Mouse (Mus musculus): ENCODE measurements around the gene Mxra7. TPM values are rescaled to one million over a fixed set of nuclear protein-coding genes. Genes with fewer than 3 reads are reported as not detected.
A peak's percentile ranks its signal among the peaks of the same experiment; 100 is the strongest.

The Mxra7 gene
- polyA plus RNA-seq, 1 experiment, result 126 TPM

DNA sequence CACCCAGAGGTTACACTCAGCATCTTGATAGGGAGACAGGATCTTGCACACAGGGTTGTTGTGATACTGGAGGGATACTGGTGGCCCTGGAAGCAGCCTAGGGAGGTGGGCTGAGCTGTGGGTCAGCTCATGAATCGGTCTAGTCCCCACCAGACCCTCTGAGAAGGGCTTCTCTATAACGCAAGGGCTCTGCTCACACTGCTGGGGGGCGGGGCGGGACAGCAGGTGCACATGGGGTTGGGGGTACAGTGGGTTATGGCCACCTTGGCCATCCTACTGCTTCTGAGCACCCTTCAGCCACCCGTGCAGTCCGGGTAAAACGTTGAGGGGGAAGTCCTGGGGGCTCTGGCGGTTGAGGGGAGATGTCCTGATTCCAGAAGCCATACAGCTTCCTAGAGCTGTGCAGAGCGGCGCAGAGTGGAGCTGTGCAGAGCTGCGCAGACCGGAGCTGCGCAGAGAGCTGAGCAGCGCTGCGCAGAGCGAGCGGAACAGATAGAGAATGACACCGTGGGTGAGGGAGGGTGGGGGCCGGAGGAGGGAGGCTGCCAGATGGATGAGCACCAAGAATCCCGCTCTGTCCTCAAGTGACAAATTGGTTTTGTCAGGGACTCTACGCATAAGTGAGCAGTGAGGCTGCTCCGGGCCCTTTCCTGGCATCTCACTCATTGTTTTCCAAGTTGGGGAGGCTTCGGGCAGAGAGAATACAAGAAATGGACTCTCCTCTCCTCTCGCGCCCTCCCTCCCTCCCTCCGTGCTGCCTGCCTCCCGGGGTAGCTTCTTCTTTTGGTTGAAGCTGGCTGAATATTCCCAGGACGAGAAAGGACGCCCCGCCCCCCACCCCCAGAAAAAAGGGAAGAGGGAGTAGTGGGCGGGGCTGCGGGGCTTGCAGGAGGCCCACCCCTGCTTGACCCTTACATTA is 16.6 kb downstream of the Mxra7 start:
- Histone ChIP-seq H3K4me3 (no peak overlapping the region), H3K36me3 (ENCODE audit: control insufficient read depth, insufficient read depth) (peaks cover 11% of the 10 kb centered on the region), H3ac (ENCODE audit: control insufficient read depth, insufficient read length) (no peak overlapping the region), H3K4me2 (ENCODE audit: low read depth) (no peak overlapping the region), H3K79me2 (ENCODE audit: control insufficient read depth, insufficient read depth) (peaks cover 15% of the 10 kb centered on the region), H3K27me3 (ENCODE audit: control insufficient read depth, insufficient read depth, insufficient read length) (no peaks in the 10 kb centered on the region)
- TF ChIP-seq TCF12 (IDR thresholded peaks at IDR 0.05; ENCODE audit: insufficient read depth, poor library complexity, severe bottlenecking), result no peak
- no peak for TF ChIP-seq CEBPB (IDR thresholded peaks at IDR 0.05; ENCODE audit: insufficient read depth, poor library complexity, severe bottlenecking)
- no peak for TF ChIP-seq REST (IDR thresholded peaks at IDR 0.05; ENCODE audit: insufficient read depth, insufficient read length)
- TF ChIP-seq MAX (IDR thresholded peaks at IDR 0.05; ENCODE audit: low read depth), result no peak
- no peak for TF ChIP-seq TCF3 (IDR thresholded peaks at IDR 0.05; ENCODE audit: insufficient read length, low read depth)
- TF ChIP-seq E2F4 (IDR thresholded peaks at IDR 0.05; ENCODE audit: insufficient read depth), result no peak
- no peak for TF ChIP-seq MYOD1 (IDR thresholded peaks at IDR 0.05; ENCODE audit: control insufficient read depth in 1 of 3, insufficient read length in 2 of 3, low read depth in 2 of 3)
- no peak for TF ChIP-seq POLR2AphosphoS2 (IDR thresholded peaks at IDR 0.05; ENCODE audit: insufficient read length, low read depth)
- no peak for TF ChIP-seq SRF (IDR thresholded peaks at IDR 0.05; ENCODE audit: control insufficient read depth, insufficient read length, low read depth)
- TF ChIP-seq MYOG (IDR thresholded peaks at IDR 0.05; ENCODE audit: control insufficient read depth in 1 of 3, insufficient read depth in 1 of 3, insufficient read length in 2 of 3, low read depth in 2 of 3), result no peak
- no peak for TF ChIP-seq POLR2A (IDR thresholded peaks at IDR 0.05; ENCODE audit: insufficient read length, low read depth)

DNA sequence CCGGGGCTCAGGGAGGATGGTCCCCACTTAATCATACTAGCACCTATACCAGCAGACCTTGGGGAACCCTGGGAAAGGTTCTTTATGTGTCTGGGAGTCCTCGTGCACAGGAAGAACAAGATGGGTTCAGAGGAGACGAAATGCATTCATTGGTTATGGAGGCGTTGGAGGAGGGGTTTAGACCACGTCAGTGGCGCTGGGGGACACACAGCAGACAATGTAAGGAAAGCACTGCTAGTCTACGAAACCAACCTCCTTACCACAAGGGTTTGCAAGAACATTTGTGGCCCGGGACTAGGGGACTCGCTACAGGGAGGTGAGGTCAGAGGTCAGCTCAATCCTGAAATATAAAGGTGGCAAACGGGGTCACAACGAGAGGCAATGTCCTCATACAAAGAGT is 17.3 kb downstream of the Mxra7 start:
- H3K79me2 ChIP-seq (ENCODE audit: control insufficient read depth, insufficient read depth), result peaks cover 9% of the 10 kb centered on the region
- H3K4me2 ChIP-seq (ENCODE audit: low read depth), result no peak overlapping the region
- no peak overlapping the region for H3ac ChIP-seq (ENCODE audit: control insufficient read depth, insufficient read length)
- no peak for TF ChIP-seq MYOG (IDR thresholded peaks at IDR 0.05; ENCODE audit: control insufficient read depth in 1 of 3, insufficient read depth in 1 of 3, insufficient read length in 2 of 3, low read depth in 2 of 3)
- no peak for TF ChIP-seq MAX (IDR thresholded peaks at IDR 0.05; ENCODE audit: low read depth)
- no peak for TF ChIP-seq TCF12 (IDR thresholded peaks at IDR 0.05; ENCODE audit: insufficient read depth, poor library complexity, severe bottlenecking)
- no peak for TF ChIP-seq SRF (IDR thresholded peaks at IDR 0.05; ENCODE audit: control insufficient read depth, insufficient read length, low read depth)
- TF ChIP-seq MYOD1 (IDR thresholded peaks at IDR 0.05; ENCODE audit: control insufficient read depth in 1 of 3, insufficient read length in 2 of 3, low read depth in 2 of 3), result no peak
- TF ChIP-seq POLR2A (IDR thresholded peaks at IDR 0.05; ENCODE audit: insufficient read length, low read depth), result no peak
- no peak overlapping the region for H3K4me3 ChIP-seq
- no peaks in the 10 kb centered on the region for H3K27me3 ChIP-seq (ENCODE audit: control insufficient read depth, insufficient read depth, insufficient read length)
- H3K36me3 ChIP-seq (ENCODE audit: control insufficient read depth, insufficient read depth), result peaks cover 11% of the 10 kb centered on the region

GRCm38 (mm10) chr11:116809520-116809919 is 18.3 kb downstream of the Mxra7 start:
- peaks cover 5% of the 10 kb centered on the region for H3K79me2 ChIP-seq (ENCODE audit: control insufficient read depth, insufficient read depth)
- no peak overlapping the region for H3K4me3 ChIP-seq
- peaks cover 11% of the 10 kb centered on the region for H3K36me3 ChIP-seq (ENCODE audit: control insufficient read depth, insufficient read depth)
- TF ChIP-seq CEBPB (IDR thresholded peaks at IDR 0.05; ENCODE audit: insufficient read depth, poor library complexity, severe bottlenecking) (no peak), POLR2AphosphoS2 (IDR thresholded peaks at IDR 0.05; ENCODE audit: insufficient read length, low read depth) (peak; percentile 23)
- H3K27me3 ChIP-seq (ENCODE audit: control insufficient read depth, insufficient read depth, insufficient read length), result no peaks in the 10 kb centered on the region
- H3ac ChIP-seq (ENCODE audit: control insufficient read depth, insufficient read length), result no peak overlapping the region
- no peak overlapping the region for H3K4me2 ChIP-seq (ENCODE audit: low read depth)

GRCm38 (mm10) chr11:116808811-116809395 is 18.9 kb downstream of the Mxra7 start:
- Histone ChIP-seq H3ac (ENCODE audit: control insufficient read depth, insufficient read length) (no peak overlapping the region), H3K27me3 (ENCODE audit: control insufficient read depth, insufficient read depth, insufficient read length) (no peaks in the 10 kb centered on the region), H3K36me3 (ENCODE audit: control insufficient read depth, insufficient read depth) (peaks cover 11% of the 10 kb centered on the region), H3K4me3 (no peak overlapping the region), H3K79me2 (ENCODE audit: control insufficient read depth, insufficient read depth) (peaks cover 5% of the 10 kb centered on the region), H3K4me2 (ENCODE audit: low read depth) (no peak overlapping the region)
- TF ChIP-seq REST (IDR thresholded peaks at IDR 0.05; ENCODE audit: insufficient read depth, insufficient read length) (no peak), TCF3 (IDR thresholded peaks at IDR 0.05; ENCODE audit: insufficient read length, low read depth) (no peak), MYOD1 (IDR thresholded peaks at IDR 0.05; ENCODE audit: control insufficient read depth in 1 of 3, insufficient read length in 2 of 3, low read depth in 2 of 3) (no peak), CEBPB (IDR thresholded peaks at IDR 0.05; ENCODE audit: insufficient read depth, poor library complexity, severe bottlenecking) (no peak), SRF (IDR thresholded peaks at IDR 0.05; ENCODE audit: control insufficient read depth, insufficient read length, low read depth) (no peak), USF1 (IDR thresholded peaks at IDR 0.05; ENCODE audit: low read depth) (no peak)

- no peak overlapping the region for H3K4me3 ChIP-seq
- H3ac ChIP-seq (ENCODE audit: control insufficient read depth, insufficient read length), result no peak overlapping the region
- no peak overlapping the region for H3K4me2 ChIP-seq (ENCODE audit: low read depth)
- TF ChIP-seq POLR2A (IDR thresholded peaks at IDR 0.05; ENCODE audit: insufficient read length, low read depth) (no peak), MYOD1 (IDR thresholded peaks at IDR 0.05; ENCODE audit: control insufficient read depth in 1 of 3, insufficient read length in 2 of 3, low read depth in 2 of 3) (peak in 2 of 3 experiments; percentile 44 to 73), SRF (IDR thresholded peaks at IDR 0.05; ENCODE audit: control insufficient read depth, insufficient read length, low read depth) (no peak), MYOG (IDR thresholded peaks at IDR 0.05; ENCODE audit: control insufficient read depth in 1 of 3, insufficient read depth in 1 of 3, insufficient read length in 2 of 3, low read depth in 2 of 3) (peak in 1 of 3 experiments; percentile 82), TCF12 (IDR thresholded peaks at IDR 0.05; ENCODE audit: insufficient read depth, poor library complexity, severe bottlenecking) (peak; percentile 0)
- no peaks in the 10 kb centered on the region for H3K79me2 ChIP-seq (ENCODE audit: control insufficient read depth, insufficient read depth)
- H3K36me3 ChIP-seq (ENCODE audit: control insufficient read depth, insufficient read depth), result peaks cover 11% of the 10 kb centered on the region
- H3K27me3 ChIP-seq (ENCODE audit: control insufficient read depth, insufficient read depth, insufficient read length), result no peaks in the 10 kb centered on the region
These were observed 19.8 kb downstream of the Mxra7 start for GRCm38 (mm10) chr11:116807938-116808606.
